Mouse (Mus musculus) bone marrow macrophage, adult 2 months (primary cell): ENCODE results near the gene Tmem120b. TPM values are rescaled to one million over a fixed set of nuclear protein-coding genes. Genes with fewer than 3 reads are reported as not detected.

ENCODE experiments used
- H3K27ac ChIP-seq: 2 replicates; pipeline ENCODE4 v1.5.1; 2012; ENCODE audit warnings: low read depth, low read length; ENCODE audit not compliant: insufficient read depth
- H3K4me1 ChIP-seq: 2 replicates; pipeline ENCODE4 v1.6.1; 2012; ENCODE audit warnings: low read length; ENCODE audit not compliant: control insufficient read depth, insufficient read depth
- H3K4me3 ChIP-seq: 2 replicates; pipeline ENCODE4 v1.5.1; 2012; ENCODE audit warnings: mild to moderate bottlenecking, low read length, moderate library complexity; ENCODE audit not compliant: insufficient read depth
- CTCF ChIP-seq: IDR thresholded peaks from 2 replicates; pipeline ENCODE4 v1.5.1; 2012; ENCODE audit warnings: low read depth, mild to moderate bottlenecking, low read length, moderate library complexity
- POLR2A ChIP-seq: IDR thresholded peaks from 2 replicates; pipeline ENCODE4 v1.6.1; 2012; ENCODE audit warnings: mild to moderate bottlenecking, low read depth, low read length, borderline replicate concordance
- polyA plus RNA-seq: library from polyadenylated mRNA; stranded (reverse); fragments of >200 nt; gene quantifications from 2 replicates; pipeline ENCODE4 v1.2.4, GENCODE M21; 2012; ENCODE audit not compliant: missing spikeins, insufficient read depth, insufficient read length

The Tmem120b gene
- polyA plus RNA-seq: 4.3 and 6.8 TPM in 2 replicates

DNA sequence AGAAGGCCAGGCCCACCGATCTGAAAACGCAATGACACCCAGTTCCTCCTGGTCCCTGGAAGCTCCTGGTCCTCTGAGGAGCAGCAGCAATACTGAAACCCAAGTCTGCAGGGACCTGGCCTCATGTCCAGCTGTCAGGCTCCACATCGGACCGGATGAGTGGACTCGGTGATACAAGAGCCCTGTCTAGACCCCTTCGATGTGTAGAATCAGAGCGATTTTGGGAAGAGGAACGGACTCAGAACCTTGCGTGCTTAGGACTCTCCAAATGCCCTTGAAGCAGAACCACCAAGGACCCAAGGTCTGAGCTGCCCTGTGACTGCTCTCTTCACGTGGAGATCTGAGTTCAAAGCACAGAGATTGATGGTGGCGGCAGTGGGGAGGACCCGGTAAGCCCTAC is at the start of gene Tmem120b:
TSS of gene Tmem120b (plus strand) at position 301 of the 400 bp plus-strand sequence.
- no peak within 1 kb of the TSS for H3K4me3 ChIP-seq
- no peak for TF ChIP-seq POLR2A
- no peak for TF ChIP-seq CTCF
- H3K27ac ChIP-seq: no peak within 1 kb of the TSS

DNA sequence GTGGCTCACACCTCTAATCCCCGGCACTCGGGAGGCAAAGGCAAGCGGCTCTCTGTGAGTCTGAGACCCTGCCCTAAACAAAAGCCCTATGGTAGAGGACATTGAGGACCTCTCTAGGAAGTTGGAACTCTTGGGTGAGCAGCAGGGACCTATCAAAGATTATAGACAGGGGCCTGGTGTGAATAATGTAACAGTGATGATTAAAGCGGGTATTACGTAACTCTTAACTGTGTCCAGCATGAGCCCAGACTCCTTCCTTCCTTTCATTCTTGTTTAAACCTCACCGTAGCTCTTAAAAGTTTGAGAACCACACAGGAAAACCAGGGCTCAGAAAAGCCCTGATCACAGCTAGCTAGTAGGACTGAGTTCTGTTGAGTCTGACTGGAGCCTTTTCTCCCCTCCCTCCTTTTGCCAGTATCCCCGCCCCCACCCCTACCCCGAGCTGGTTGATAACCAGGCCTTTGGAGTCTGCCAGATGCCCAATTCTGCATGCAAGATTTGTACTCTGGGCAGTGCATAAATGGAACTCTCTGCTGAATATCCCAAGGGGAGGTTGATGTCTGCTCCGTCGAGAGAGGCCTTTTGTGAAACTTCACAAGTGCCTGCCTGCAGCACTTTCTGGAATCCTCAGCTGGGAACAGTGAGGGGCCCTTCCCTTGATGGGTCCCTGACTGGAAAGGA is 48.7 kb upstream of the Tmem120b start:
- peak overlapping the region; percentile 26 for H3K4me3 ChIP-seq
- peaks cover 52% of the 10 kb centered on the region for H3K4me1 ChIP-seq
- TF ChIP-seq CTCF (no peak), POLR2A (0 out of 2 replicates have a peak, but pooled peaks have one; percentile 31)
- peak overlapping the region; percentile 48 for H3K27ac ChIP-seq

More for the DNA sequence above, at the start of gene Tmem120b:
- no peaks in the 10 kb centered on the region for H3K4me1 ChIP-seq

DNA sequence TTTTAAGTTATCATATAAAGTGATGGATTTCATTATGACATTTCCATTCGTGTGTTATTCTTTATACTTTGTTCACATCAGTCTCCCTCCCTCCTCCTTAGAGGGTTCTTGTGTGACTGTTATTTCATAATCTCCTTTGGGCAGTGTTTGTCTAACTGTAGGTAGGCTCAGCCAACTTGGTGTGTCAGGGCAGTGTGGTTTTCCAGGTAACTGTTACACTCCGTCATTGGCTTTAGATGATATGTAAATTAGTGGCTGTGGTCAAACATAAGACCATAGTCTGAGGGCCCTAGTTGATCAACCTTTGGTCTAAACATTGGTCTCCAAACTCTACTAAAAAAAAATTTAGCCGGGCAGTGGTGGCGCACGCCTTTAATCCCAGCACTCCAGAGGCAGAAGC is 47.8 kb upstream of the Tmem120b start:
- TF ChIP-seq POLR2A (no peak), CTCF (no peak)
- Histone ChIP-seq H3K4me3 (no peak overlapping the region), H3K27ac (no peak overlapping the region), H3K4me1 (peaks cover 57% of the 10 kb centered on the region)

DNA sequence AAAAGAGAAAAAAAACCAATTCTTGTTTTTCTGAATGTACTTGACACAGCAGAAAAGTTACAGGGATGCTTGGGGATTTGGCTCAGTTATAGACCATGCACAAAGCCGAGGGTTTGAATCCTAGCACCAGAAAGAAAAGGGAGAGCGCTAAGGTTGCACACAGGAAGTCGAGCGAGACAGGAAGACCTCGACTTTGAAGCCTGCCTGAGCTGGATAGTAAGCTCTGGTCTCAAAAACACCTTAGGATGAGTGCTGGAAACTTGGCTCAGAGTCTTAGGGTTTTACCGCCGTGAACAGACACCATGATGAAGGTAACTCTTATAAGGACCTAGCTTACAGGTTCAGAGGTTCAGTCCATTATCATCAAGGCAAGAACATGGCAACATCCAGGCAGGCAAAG is 46.8 kb upstream of the Tmem120b start:
- Histone ChIP-seq H3K4me1 (peaks cover 66% of the 10 kb centered on the region), H3K4me3 (no peak overlapping the region), H3K27ac (no peak overlapping the region)
- no peak for TF ChIP-seq POLR2A
- TF ChIP-seq CTCF: no peak

DNA sequence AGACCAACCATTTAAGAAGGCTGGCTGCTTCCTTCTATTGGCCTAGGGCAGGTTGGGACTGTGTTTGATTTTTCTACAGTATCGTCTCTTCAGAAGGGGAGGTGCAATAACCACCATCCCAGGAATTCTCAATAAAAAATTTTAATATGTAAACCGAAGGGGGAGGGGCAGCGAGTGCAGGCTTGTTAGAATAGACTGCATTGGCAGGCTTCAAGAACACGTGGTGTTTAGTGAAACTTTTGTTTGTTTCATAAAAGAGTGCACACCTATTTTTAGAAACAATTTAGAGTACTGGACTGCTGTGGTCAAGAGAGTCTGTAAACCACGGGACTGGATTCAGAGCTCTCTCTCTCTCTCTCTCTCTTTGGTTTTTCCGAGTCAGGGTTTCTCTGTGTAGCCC is 45.2 kb upstream of the Tmem120b start:
- TF ChIP-seq CTCF (no peak), POLR2A (no peak)

DNA sequence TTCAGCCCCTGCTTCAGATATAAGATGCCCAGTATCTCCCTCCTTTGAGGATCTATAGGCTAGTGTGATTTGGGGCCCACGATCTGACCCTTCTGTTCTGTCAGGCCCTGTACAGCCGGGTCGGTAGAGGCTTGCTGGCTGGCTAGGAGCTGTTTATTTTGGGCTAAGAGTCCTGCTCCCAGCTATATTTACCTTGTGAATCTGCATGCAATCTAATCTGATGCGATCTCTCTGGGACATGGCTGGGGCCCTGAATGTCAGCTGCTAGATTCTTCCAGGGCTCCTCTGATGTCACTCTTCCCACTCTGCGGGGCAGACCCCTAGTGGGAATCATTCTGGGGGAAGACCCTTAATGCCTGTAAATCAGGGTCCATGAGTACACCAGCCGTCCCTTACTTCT is 43.9 kb upstream of the Tmem120b start:
- Histone ChIP-seq H3K27ac (peak overlapping the region; percentile 96), H3K4me1 (peaks cover 55% of the 10 kb centered on the region), H3K4me3 (no peak overlapping the region)
- TF ChIP-seq CTCF (no peak), POLR2A (no peak)

More for the DNA sequence above, 45.2 kb upstream of the Tmem120b start:
- Histone ChIP-seq H3K4me3 (no peak overlapping the region), H3K27ac (peak overlapping the region; percentile 19), H3K4me1 (peaks cover 67% of the 10 kb centered on the region)

DNA sequence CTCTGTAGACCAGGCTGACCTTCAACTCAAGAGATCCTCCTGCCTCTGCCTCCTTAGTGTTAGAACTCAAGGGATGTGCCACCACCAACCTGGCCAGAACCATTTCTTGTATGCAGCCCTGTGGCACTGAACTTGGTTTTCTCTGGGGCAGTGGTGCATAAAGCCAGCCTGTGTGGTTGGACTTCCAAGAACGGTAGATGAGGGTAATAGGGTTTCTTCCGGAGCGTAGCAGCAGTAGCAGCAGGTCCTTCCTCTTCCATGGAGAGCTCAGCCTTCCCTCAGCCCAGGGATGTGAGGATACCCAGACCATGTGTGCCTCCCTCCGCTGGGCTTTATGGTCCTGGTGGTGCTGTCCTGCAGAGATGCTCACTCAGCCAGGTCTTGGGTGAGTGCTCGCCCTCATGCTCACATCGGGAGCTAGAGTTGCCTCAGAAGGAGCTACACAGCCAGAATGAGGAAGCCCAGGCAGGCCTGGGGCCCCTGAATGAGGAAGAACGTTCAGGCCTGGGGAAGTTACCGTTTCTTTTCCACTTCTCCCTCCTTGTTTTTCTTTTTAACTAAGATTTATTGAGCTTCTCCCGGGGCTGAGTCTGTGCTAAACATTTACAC is 43.1 kb upstream of the Tmem120b start:
- Histone ChIP-seq H3K4me3 (peak overlapping the region; percentile 37), H3K27ac (peak overlapping the region; percentile 96), H3K4me1 (peaks cover 50% of the 10 kb centered on the region)
- no peak for TF ChIP-seq POLR2A
- TF ChIP-seq CTCF: no peak

DNA sequence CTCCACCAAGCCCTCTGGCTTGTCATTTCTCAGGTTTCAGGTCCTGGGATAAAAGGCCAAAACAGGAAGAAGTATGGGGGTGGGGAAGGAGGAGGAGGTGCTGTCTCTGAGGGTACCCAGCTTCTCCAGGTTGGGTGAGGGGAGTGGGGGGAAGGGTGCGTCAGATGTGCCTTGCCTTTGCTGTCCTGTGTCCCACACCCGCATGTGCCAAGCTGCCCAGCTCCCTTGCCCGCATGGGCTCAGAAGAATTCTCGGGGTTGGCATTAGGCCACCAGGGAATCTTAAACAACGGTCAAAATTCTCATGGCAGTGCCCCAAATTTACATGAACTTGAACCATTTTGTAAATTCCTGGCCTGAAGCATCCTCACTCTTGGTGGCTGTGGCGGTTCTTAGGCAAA is 41.8 kb upstream of the Tmem120b start:
- no peak for TF ChIP-seq CTCF
- TF ChIP-seq POLR2A: no peak
- Histone ChIP-seq H3K27ac (peak overlapping the region; percentile 87), H3K4me3 (no peak overlapping the region), H3K4me1 (peaks cover 46% of the 10 kb centered on the region)

DNA sequence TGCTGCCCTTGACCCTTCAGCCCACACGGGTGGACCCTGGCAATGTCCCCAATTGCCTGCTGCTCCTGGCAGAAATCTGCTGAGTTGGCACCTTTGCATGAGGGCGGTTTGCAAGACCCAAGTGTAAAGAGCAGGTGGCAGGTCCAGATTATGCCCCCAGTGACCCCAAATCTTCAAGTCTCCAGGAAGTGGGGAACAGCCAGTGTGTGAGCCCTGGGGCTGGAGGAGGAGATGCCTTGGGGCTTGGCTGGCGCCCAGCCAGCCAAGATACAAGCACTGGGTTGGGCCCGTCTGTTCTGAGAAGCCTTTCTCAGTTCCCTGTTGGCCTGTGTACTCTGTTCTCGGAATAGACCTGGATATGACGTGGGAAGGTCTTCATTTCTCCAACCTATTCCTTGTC is 40.8 kb upstream of the Tmem120b start:
- TF ChIP-seq POLR2A (no peak), CTCF (no peak)
- no peak overlapping the region for H3K27ac ChIP-seq
- peaks cover 42% of the 10 kb centered on the region for H3K4me1 ChIP-seq
- no peak overlapping the region for H3K4me3 ChIP-seq

DNA sequence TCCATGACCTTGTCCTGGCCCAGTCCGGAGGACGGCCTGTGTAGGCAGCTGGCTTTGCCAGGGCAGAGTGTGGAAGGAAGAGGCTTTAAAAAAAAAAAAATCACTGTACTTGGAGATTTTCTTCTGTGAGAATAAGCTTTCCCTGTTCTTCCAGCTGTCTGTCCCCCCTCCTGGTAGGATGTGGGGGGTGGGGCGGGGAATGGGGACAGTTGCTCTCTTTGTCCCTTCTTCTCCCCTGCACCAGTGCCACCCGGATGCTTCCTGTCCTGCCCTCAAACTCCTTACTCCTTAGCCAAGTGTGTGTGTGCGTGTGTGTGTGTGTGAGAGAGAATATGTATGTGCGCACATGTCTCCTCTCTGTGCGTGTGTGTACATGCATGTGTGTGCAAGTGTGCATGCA is 38.5 kb upstream of the Tmem120b start:
- no peak for TF ChIP-seq POLR2A
- TF ChIP-seq CTCF: no peak

More for the DNA sequence above, 38.5 kb upstream of the Tmem120b start:
- no peak overlapping the region for H3K27ac ChIP-seq
- no peak overlapping the region for H3K4me3 ChIP-seq
- H3K4me1 ChIP-seq: peaks cover 32% of the 10 kb centered on the region
